Mouse (Mus musculus) monocyte, adult 5-6 weeks (primary cell): ENCODE results near the gene R3hdm4. TPM values are rescaled to one million over a fixed set of nuclear protein-coding genes. Genes with fewer than 3 reads are reported as not detected.

Experiments
- ATAC-seq: fragments of 153-309, 156-312 bp; replicated peaks from 2 replicates; pipeline ENCODE4 v1.8.0; 2017; ENCODE audit warnings: mild to moderate bottlenecking; ENCODE audit not compliant: low TSS enrichment, insufficient number of reproducible peaks, severe bottlenecking, poor library complexity, low FRiP score
- total RNA-seq: library from RNA; stranded (forward); fragments of 200-1000, 200-491, 200-594 nt; gene quantifications from 3 replicates; pipeline ENCODE4 v1.2.3, GENCODE M21; 2017

R3hdm4 gene
- total RNA-seq, 1 experiment from 2014 or later = 35.4 TPM

DNA sequence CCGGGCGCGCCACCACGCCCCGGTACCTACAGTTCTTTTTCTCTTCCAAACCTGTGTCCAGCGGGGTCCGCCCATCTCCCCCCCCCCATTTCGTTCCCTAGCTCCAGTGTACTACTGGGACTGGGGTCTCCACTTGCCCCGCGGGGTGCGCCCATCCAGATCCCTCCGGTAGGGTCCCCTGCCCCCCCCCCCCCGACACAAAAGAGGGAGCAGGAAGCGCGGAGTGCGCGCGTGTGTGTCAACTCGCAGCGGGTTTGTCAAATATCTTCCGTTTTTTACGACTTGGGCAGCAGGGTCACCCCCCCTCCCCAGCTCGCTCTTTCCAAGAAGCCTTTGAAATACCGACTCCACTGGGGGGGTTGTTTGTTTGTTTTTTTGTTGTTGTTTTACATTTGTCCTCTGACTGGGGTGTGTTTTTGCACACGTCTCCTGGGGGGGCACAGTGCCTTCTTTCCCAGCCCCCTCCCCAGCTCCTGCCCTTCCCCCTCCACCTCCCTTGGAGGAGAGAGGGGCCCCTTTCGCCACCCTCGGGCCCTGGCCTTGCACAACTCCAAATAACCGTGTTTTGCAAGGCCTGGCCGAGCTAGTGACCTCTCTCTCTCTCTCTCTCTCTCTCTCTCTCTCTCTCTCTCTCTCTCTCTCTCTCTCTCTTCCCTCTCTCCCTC, 7.2 kb upstream of the R3hdm4 start:
- peak; percentile 33; the same call in 1 of the 2 replicates for ATAC-seq

DNA sequence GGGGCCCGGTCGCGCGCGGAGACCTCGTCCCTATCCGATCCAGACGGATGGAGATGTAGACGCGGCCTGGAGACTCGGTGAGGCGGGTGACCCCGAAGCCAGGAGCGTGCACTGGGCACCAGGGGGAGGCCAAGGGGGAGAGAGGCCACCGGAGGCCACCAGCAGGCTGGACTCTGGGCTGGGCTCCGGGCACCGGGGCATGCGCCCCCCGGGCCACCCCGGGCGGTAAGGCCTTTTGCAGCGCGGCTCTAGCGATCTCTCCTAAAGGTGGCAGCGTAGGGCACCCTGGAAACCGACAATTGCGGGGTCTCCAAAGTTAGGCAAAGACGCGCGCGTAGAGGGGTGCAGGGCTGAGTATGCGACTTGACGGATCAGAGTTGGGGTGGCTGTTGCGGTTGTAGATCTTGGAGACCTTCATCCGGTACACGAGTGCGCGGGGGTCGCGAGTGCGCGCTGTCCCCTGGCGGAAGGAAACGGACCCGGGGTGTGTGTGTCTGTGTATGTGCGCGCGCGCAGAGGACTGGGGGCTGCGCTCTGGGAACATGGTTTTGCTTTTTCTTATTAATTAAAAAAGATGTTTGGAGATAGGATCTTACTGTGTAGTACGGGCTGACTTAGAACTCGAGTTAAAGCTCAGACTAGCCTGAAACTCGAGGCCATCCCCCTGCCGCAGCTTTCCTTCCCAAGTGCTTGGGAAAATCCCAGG, 6.5 kb upstream of the R3hdm4 start:
- ATAC-seq = 0 out of 2 replicates have a peak, but pooled peaks have one; percentile 2

DNA sequence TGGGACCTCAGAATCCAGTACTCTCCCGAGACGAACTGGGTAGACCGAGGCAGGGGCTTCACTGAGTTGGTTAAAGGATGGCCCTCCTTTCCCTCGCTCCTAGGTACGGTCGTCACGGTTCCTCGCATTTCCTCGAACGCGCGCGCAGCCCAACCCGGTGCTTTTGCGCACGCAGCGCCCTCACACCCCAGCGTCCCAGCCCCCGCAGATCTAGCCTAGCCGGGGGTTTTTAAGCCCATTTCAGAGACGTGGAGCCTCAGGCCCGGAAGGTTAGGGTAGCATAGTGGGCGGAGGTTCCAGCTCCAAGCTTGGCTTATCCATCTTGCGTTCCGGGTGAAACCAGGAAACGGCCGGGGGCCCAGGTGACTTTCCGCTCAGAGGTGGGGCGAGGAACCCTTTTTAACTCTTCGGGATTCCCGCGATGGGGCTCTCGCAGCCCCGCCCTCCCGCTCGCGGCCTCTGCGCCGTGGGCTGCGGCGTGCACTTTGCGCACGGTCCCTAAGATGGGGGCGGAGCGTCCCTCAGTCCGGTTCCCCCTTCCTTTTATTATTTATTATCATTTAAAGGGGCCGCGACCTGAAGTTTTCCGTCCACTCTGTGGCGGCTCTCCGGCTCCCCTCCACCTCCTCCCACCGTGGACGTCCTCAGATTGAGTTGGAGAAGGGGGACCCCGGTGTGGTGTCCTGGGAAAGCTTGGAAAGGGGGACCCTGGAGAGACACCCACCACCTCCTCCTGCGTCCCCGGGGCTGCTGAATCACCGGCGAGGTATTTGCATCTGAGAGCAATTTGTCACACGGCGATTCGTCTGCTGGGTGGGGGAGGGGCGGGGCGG, 5.7 kb upstream of the R3hdm4 start, which contains the start of gene Arid3a:
TSS of gene Arid3a (plus strand) at position 553 of the 833 bp plus-strand sequence.
- ATAC-seq = peak; percentile 49

DNA sequence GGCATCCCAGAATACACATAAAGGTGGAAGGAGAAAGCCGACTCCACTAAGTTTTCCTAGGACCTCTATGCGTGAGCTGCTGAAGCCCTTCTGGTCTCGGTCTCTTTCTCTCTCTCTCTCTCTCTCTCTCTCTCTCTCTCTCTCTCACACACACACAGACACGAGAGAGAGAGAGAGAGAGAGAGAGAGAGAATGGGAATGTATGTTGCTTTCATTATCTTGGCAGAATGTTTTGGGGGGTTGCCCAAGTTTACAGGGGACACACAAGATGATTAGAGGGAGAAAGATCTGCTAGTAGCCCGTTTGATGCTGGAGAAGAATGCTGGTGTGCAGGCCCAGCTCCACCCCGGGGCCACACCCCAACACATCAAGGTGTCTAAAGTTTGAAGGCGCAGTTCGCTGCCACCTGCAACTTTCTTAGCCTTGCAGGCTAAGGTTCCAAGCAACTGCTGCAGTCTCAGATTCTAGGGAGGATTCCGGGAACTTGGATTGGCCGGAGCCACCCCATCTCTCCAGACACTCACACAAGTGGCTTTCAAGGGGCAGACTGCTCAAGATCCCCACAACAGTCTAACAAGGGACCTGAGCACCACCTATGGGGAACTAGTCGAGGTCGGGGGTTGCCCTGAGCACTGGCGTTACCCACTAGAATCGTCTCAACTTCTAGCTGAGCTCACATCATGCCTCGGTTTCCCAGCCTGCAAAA, 4.9 kb upstream of the R3hdm4 start:
- ATAC-seq = no peak

DNA sequence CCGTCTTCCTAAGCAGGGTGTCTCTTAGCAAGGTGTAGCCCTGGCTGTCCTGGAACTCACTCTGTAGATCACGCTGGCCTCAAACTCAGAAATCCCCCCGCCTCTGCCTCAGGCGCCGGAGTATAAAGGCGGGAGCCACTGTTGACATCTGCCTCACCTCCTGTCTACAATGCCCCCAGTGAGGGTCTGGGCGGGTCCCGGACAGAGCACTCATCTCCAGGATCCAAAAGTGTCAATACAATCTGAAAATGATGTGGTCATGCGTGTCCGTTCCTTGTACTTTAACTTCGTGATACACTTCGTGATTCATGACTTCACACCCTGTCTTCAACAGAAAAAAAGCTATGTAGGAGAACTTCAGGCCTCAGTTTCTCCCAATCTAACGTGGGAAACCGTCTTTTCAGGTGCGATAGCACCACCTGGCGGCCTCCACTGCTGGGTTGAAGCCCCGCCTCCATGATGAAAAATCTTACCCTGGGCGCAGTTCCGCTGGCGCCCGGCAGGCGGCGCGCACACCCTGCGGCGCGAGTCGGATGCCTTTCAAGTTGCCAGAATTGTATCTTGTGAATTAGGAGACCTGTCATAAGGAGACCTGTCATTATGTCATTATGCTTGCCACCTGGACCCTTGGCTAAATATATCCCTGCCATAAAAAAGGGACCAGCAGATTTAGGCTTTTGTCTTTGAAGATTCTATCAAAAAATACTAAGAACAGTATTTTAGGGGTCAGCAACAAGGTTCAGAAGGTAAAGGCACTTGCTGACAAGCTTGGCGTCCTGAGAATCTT, 4.2 kb upstream of the R3hdm4 start:
- peak; percentile 24 for ATAC-seq

DNA sequence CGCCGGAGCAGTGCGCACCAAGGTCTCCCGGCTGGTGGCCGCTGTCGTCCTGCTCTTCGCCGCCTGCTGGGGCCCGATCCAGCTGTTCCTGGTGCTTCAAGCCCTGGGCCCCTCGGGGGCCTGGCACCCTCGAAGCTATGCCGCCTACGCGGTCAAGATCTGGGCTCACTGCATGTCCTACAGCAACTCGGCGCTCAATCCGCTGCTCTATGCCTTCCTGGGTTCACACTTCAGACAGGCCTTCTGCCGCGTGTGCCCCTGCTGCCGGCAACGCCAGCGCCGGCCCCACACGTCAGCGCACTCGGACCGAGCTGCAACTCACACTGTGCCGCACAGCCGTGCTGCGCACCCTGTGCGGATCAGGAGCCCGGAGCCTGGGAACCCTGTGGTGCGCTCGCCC, 564 bp upstream of the R3hdm4 start:
- no peak for ATAC-seq

DNA sequence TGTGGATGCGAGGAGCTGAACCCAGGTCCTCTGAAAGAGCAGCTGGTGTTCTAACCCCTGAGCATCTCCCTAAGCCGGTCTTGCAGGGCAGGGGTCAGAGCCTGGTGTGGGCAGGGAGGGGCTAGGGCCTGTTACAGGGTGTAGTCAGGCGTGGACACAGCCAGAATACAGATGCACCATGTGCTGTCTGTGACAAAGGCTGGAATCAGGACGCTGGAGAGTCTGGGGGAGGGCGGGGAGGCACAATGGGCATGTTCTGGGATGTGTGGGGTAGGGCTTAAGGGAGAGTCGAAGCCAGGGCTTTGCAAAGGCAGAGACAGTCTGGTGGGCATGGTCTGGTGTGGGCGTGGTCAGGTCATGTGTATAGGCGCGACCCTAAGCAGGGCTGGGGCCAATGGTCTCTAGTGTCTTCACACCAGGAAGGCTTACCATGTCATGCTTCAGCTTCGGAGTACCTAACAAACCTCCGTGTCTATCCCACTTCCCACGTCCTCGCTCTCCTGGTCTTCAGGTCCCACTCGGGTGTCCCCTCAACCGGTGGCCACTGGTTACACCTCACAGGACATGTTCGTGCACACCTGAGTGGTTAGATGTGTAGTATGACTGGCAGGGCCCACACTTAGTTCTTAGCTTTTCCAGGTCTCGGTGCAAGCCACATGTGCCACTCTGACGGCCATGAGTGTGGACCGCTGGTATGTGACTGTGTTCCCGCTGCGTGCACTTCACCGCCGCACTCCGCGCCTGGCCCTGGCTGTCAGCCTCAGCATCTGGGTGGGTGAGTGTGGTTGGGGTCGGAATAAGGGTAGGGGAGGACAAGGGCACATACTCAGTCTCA, 735 bp downstream of the R3hdm4 start:
- ATAC-seq = no peak

DNA sequence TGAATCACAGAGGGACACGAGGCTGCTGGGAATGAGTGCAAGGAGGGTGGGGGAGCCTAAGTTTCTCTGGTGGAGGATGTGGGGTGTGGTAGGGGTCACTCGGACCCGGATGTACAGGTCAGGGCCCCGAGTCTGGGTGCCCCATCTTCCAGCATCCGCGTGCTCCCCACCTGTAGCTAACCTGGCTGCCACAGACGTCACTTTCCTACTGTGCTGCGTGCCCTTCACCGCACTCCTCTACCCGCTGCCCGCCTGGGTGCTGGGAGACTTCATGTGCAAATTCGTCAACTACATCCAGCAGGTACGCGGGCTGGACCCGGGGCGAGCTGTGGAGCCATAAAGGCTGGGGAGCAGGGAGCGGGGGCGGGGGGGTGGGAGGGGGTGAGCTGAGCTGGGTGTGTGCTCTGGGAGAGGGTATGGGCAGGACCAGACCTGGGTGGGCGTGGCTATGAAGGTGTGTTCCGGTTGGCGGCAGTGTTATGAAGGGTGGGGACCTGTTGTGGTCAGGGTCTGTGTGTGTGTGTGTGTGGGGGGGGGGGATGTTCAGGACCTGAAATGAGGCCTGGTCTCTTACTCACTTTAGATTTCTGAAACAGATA, 1.7 kb downstream of the R3hdm4 start:
- ATAC-seq = no peak

DNA sequence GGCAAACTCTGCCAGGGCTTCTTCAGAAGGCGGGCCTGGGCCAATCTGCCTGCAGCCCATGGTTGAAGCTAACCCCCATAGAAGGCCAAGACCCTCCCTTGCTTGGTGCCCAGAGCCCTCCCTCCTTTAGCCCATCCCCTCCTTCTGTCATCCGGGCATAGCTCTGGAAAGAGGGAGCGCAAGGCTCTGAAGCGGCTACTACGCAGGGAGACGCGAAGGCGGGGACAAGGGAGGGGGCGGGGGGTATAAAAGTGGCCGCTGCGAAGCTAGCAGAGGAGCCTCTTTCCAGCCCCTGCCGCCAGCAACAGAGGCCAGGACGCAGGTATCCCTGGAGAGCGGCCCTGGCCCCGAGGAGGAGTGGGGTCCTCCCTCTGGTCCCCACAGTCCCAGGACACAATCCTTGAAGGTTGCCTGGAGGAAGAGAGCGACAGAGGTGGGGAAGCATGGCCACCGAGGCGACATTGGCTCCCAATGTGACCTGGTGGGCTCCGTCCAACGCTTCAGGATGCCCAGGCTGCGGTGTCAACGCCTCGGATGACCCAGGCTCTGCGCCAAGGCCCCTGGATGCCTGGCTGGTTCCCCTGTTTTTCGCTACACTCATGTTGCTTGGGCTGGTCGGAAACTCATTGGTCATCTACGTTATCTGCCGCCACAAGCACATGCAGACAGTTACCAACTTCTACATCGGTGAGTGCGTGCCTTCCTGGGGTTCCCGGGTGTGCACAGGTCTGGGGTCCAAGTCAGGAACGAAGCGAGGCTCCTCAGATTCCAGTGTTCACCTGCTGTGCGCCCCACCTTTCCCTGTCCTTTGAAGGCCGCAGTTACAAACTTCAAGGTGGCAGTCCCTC, 2.6 kb downstream of the R3hdm4 start:
- no peak for ATAC-seq

DNA sequence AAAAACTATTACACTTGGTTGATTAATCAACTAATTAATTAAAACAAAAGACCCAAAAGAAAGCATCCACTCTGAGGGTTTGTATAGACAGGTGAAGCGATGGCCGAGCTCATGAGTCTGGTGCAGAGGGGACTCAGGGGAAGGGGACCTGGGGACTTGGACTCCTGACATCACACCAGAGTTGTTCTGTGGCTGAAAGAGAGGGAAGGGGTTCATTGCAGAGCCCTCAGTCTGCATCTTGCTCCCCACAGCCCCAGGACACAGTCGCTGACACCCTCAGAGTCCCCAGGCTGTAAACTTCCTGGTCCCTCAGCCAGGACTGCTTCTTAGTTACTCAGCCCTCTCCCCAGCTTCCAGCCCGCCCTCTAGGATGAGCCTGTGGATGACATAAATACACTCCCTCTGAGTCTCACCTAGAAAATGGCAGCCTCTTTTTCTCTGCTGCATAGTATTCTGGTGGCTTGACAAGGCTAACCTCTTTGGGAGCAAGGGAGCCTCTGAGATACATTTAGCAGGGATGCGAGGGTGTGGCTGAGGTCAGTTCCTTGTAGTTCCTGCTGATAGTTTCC, 3.4 kb downstream of the R3hdm4 start:
- ATAC-seq = no peak

DNA sequence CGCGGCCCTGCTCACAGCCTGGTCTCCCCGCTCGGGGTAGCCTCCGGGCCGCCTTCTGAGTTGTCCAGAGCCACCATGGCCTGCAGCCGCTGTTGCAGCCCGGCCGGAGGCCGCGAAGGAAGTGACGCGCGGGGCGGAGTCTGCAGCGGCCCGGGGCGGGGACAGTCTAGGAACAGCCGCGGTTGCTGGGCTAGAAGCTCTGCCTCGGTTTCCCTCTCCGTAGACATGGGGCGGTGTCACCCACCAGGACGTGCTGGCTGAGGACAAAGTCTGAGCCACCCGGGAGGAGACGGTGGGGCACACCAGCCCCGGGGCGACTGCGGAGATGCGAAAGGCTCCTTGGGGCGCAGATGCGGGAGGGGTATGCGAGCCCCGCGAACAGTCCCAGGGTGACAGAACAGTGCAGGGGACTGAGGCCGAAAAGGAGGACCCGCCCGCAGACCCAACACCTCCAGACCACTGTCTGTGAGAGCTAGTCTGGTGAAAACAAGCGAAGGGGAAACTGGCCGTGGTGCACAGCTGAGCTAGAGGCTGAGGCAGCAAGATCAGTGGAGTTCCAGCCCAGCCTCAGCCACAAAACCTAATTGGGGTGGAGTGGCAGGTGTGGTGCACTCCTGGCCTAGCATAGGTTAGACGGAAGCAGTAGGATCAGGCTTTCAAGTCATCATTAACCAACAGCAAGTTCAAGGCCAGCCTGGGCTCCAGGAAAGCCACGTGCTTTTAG, 4.0 kb downstream of the R3hdm4 start, which contains the start of gene Kiss1r:
TSS of gene Kiss1r (plus strand) at position 164 of the 724 bp plus-strand sequence.
- peak; percentile 64 for ATAC-seq

DNA sequence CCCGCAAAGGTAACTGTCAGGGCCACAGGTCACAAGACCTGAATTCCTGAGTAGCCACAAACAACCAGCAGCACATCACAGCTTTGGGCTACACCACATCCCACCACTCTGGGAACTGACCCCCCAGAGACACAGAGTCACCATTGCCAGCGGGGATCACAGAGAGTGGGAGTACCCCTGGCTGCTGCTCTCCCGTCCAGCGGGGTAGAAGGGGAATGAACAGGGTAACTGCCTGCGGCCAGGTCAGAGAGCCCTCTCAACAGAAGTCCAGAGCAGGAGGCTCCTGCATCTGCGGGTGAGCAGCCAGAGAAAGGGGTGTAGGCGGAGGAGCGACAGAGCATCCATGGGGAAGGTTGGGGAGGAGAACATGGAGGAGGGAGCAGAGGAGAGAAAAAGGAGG, 4.9 kb downstream of the R3hdm4 start:
- no peak for ATAC-seq

DNA sequence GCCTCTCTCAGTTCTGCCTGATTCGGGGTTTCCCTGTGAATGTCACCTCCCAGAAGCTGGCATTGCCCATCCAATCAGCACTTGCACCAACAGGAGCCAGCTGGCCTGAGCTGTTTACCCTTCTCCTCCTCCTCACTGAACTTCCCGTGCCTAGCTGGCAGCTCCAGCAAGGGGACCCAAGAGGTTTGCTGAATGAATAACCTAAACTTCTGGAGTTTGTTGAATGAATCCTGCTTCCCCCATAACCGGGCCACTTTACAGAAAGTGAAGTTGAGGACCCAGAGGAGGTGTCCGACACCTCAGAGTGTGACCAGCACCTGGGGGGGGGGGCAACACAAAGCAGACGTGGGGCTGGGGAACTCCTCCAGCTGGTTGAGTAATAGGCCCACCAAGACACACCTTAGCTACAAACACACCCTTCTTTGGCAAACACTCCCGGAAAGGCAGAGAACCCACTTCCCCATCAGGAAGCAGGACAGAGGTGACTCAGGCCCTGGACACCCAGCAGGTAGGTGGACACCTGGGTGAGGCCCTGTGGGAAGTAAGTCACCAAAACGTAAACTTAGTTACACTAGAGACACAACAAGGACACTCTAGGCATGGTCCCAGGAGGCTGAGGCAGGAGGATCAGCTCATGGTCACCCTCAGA, 5.9 kb downstream of the R3hdm4 start:
- no peak for ATAC-seq

DNA sequence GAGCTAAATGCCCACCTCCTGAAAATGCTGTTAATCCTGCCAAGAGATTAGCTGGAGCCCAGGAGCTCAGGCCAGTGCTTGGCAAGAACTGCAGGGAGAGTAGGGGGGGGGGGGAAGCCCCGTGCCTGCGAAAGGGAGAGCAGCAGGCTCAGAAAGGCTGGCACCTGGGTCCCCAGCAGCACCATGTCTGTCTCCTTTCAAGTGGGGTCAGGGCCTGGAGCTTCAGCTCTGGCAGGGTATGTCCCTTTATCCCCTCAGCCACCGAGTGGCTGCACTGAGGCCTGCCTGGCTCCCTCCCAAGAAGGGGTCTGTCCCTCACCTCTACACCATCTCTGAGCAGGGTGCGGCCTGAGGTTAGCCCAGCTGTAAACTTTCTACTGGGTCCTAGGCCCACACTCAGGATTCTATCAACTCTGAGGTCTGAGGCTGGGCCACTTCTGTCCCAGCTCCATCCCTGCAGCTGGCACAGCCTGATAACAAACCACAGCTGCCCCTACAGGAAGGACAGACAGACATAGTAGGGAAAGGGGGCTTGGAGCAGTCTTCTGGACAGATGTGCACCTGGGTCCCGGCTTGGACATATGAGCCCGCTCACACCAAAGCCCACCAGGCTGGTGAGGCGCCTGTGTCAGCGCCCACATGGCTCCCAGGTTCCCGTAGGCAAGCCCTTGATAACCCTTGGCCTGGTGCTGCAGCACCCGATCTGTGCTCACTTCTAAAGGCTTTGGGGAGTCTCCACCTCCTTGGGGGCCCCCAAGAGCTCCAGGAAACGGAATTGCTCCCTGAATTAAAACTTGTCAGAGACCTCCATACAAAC, 6.7 kb downstream of the R3hdm4 start:
- ATAC-seq = no peak
